Mouse (Mus musculus): ENCODE data around the gene Akap2.

The Akap2 gene

DNA sequence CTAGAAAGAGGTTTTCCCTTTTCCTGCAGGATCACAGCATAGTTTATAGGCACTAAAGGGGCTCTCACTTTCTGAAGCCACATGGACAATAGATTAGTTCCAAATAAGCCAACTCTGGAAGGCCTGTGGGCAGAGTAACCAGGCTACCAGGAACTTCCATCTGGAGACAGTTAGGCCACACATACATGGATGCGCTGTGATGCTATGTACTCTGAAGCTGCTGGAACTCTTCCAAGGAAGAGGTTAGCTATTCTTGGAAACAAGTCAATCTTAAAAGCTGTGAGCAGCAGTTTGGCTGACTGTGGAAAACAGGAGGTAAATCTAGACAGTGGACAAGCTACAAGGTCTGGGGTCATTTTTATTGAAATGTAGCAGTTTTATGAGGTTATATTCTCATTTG lies 46.9 kb downstream of the Akap2 start:
- DNase-seq: no peak

- no peak for DNase-seq
Observed at GRCm38 (mm10) chr4:57764926-57765325, 47.5 kb downstream of the Akap2 start.

- no peak for DNase-seq
Observed at GRCm38 (mm10) chr4:57765806-57766205, 48.3 kb downstream of the Akap2 start.

DNA sequence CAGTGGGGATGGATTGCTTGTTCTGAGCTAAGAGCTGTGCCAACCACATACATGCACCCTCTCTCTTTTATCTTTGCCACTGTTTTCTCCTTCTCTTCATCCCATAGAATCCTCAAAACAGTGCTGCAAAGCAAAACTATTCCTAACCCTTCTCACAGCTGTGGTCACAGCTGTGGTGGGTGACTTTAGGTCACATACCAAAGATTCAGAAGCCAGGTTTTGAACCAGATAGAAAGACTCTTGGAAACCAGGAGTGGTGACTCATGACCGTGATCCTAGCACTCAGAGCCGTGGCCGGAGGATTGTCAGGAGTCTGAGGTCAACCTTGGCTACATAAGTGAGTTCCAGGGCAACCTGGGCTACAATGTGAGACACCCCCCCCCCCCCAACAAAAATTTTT lies 51.5 kb downstream of the Akap2 start:
- no peak for DNase-seq

- DNase-seq: no peak
Observed at GRCm38 (mm10) chr4:57770185-57770823, 52.8 kb downstream of the Akap2 start.

GRCm38 (mm10) chr4:57771558-57772219 lies 54.2 kb downstream of the Akap2 start:
- no peak for DNase-seq

DNA sequence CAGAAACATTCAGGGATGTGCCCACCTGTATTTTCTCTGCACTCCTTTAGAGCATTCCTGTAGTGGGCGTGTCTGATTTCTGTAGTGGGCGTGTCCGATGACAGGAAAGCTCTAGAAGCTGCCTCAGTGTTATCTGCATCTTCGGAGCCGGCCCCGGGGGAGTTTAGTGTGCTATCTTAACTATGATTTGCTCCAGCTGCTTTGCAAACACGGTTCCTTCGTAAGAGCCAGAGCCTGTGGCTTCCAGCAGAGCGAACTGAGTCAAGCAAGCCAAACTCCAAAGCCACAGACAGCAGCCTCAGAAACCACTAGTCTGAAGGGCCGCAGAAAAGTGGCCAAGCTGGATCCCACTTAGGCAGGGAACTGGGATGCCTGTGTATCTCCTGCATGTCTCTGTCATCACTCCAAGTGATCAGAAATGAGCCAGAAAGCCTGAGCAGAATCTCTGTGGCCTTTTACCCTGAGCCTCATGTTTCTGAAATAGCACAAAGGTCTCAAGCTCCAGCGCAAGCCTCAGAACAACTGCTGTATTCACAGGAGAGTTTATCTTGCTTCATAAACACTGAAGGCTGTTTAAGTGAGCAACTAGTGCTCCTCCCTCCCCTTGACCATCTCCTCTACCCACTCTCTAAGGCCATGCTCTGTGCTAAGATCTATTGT lies 55.5 kb downstream of the Akap2 start:
- no peak for DNase-seq

GRCm38 (mm10) chr4:57774517-57774916 lies 57.1 kb downstream of the Akap2 start:
- no peak for DNase-seq

- DNase-seq: no peak
Observed at GRCm38 (mm10) chr4:57775582-57775981, 58.1 kb downstream of the Akap2 start.

DNA sequence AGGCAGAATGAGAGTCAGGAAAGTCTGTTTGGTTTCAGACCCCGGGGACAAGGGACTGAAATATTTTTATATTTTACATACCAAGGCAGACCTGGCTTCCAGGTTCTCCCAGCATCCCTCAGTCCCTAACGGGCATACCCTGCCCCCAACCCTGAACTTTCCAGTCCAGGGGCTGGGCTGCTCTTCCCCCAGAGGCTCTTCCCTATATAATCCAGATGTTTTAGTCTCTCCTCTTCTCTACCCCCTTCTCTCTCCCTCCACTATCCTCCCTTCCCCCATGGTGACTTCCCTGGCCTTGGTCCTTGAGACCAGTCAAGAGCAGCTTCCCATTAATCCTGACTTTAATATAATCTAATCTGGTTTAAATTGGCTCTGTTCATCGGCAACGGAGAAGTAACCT lies 62.9 kb downstream of the Akap2 start:
- no peak for DNase-seq

DNA sequence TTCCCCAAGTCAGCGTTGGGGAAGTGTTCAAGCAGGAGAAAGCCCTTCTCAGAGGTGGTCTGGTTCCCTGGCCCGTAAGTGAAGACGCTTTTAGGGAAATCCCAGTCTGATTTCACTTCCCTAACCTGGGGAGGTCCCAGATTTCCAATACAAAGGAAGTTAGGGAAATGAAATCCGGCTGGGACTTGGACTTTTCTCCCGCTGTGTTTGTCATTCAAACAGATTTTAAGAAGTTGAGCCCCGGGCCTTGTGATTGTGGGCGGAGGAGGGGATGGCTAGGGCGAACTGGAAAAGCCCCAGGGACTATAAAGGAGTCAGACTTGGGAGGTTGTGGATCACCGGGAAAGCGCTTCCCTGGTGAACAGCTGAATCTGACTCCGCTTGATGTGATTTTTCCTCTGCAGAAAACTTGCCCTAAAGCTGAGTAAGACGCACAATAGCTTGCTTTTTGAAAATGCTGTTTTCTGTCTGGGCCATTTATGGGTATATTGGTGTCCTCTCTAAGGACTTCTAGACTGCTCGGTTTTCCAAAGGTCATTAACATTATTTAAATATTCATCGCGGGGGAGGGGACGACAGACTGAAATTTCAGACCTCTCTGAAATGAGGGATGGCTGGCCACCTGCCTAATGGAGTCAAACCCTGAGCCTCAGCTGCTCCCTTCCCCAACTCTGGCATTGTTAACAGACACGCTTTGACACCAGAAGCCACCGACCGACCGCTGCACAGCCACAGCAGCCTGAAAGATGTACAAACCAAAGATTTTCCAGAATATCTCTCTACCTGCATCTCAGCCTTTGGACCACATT lies 63.6 kb downstream of the Akap2 start:
- no peak for DNase-seq

DNA sequence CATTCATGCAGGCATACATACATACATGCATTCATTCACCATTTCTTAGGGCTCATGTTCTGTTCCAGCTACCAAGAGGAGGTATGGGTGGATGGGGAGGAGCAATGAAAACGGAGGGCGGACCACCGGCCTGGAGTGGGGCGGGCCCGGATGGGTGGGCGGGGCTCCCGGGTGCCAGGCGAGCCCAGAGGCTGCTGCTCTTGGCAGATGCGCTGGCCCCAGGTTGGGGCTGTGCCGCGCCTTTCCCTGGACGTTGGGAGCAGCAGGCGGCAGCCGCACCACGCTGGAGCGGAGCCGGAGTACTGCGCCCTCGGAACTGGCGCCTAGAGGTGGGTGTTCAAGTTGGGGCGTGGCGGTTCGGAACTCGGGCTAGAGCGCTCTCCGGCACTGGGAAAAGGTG lies 64.5 kb downstream of the Akap2 start:
- peak; percentile 7 to 16 for DNase-seq

DNA sequence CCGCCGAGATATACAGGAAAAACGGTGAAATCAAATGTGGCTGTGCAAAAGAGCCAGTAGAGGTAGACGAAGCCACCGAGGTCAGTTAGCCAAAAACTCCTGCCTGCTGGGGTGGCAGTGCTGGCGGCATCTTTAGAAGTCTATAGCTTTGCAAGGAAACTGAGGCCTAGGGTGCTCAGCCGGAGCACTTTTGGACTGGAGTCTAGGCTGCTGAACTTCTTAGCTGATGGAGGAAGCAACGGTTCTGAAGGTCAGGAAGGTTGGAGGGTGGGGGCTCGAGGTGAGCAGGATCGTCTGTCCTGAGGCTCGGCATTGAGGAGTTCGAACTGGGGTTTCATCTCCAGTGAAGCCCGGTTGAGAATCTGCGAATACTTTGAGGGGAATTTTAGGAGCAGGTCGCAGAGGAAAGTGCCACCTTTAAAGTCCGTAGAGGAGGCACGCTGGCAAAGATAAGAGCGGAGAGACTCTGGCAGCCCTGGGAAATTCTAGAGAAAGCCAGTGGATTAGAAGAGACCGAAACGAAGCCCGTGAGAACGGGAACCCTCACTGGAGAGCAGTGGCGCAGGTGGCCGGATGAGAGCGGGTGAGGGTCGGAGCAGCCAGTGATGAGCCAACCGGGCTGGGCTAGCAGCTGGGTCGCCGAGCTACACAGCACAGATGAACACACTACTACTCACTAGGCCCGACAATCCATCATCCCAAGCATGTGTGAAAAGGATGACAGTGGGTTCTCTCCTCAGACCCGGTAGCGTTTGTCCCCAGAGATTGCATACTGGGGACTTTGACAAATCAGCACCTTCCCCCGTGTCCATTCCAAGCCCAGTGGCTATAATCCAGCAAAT lies 65.3 kb downstream of the Akap2 start:
- no peak for DNase-seq

GRCm38 (mm10) chr4:57783391-57783770 lies 65.9 kb downstream of the Akap2 start:
- no peak for DNase-seq

- DNase-seq: no peak
Observed at GRCm38 (mm10) chr4:57783853-57784600, 66.6 kb downstream of the Akap2 start.

DNA sequence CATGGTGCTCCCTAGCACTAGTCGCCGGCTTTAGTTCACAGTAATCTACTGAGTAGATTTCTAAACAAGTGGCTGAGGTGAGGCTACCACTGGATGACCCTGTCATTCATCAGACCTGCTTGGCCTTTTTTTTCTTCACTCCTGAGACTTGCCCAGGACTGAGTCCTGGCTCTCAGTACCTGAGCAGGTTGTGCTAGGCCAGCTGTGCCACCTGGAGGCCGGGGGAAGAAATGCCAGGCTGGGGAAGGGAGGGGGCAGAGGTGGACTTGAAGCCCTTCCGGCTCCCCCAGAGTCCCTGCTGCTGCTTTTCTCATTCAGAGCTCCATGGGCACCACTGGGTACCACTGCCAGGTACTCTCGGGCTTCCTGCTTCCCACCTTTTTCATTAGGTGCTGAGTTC lies 71.3 kb downstream of the Akap2 start:
- no peak for DNase-seq

DNA sequence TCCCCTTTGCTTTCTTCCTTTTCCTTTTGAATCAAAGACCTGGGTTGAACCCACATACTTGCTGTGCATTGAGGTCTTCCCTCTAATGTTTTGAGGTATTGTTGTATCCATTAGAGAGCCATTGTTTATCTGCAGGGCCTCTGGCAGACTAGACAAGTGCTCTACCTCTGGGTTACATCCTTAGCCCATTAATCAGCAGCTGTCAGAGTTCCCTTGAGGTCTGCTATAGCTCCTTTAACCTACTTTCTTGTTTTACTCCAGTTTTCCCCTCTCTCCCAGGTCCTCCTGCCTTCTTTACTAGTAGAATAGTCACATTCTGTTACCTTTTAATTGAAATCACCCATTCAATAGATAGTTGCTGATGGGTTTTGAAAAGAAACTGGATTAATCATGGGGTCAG lies 71.7 kb downstream of the Akap2 start:
- no peak for DNase-seq

DNA sequence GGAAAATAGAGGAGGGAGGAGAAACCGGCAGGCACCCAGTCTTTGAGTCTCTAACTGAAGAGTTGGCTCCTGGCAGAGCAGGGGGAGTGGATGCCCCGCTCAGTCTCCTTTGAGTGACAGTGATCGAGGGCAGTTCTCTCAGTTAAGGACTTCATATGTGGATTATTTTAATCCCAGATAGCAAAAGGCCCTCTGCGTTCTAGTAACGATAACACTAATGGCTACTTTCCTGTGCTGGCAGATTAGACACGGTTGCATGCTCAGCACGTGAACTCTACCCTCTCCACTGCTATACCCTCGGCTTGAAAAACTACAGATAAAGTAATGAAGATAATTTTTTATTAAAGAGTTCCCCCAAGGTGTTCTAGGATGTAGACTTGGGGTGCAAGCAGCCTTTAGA lies 76.5 kb downstream of the Akap2 start:
- DNase-seq: no peak

DNA sequence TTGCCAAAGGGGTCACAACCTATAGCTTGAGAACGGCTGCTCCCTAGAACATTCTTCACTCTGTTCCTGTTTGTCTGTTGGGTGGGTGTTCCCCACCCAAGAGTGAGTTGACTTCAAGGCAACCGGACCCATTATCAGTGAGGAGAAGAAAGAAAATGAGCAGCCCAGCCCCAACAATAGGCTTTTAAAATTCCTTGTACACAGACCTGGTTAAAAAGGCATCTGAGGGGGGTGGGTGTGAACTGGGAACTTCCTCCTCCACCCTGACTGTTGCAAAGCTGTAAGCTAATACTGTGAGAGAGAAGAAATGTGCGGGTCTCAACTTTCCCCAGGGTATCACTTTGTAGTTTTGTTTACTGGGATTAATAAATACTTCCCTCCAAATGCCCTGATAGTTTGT lies 77.1 kb downstream of the Akap2 start:
- no peak for DNase-seq

DNA sequence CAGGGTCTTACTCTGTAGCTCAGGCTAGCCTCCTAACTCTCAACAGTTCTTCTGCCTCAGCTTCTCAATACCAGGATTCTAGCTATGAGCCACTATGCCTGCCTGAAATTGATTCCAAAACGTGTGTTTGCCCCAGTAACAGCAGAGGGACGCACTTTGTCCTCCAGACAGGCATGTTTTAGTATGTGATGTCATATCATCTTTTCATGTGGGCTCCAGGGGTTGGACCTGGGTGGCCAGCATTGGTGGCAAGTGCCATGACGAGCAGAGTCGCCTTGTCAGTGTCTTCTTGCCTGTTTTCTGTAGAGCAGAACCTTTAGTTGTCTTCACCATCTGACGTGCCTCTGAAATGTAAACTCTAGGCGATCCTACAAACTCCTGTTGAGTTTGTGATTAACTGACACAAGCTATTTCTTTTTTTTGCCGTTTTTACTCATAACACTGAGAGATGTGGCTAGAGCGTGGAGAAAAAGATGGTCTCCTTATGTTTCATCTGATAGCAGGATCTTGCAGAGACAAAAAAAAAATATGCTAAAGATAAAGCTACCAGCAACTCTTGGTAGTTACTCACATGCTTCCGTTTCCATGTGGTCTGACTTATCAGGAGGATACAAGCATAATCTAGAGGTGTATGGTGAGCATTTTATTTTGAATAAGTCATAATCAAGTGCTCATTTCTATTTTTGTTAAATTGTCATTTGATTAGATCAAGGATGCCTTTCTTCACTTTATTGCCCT lies 80.3 kb downstream of the Akap2 start:
- no peak for DNase-seq
